Mouse (Mus musculus) spleen, adult 2 months (tissue): ENCODE data around the gene Med7. TPM values are rescaled to one million over a fixed set of nuclear protein-coding genes. Genes with fewer than 3 reads are reported as not detected.
"Not testable (repeated sequence)": the region's sequence is repeated elsewhere in the genome, so short reads cannot be mapped to it uniquely, and the experiment has no call there.

ENCODE experiments used
- DNase-seq, 2 experiments: peaks; one replicate each; pipeline versions ENCODE4 v3.0.0 to v3.0.0-alpha.2; 2012 to 2021; ENCODE audit warnings: low spot score in 2 of 2, low read depth in 1 of 2
- H3K27ac ChIP-seq: fragments of 200-500 bp; 2 replicates; pipeline ENCODE4 v1.5.1; 2012; ENCODE audit warnings: low read length, inconsistent platforms; ENCODE audit not compliant: insufficient read depth
- H3K27me3 ChIP-seq: fragments of 200-500 bp; 2 replicates; pipeline ENCODE4 v1.6.1; 2012; ENCODE audit warnings: mild to moderate bottlenecking, moderate library complexity, low read length, inconsistent platforms; ENCODE audit not compliant: control insufficient read depth, insufficient read depth
- H3K36me3 ChIP-seq: fragments of 200-500 bp; 2 replicates; pipeline ENCODE4 v1.6.1; 2012; ENCODE audit warnings: mild to moderate bottlenecking, low read length, inconsistent platforms; ENCODE audit not compliant: control insufficient read depth, insufficient read depth
- H3K4me1 ChIP-seq: fragments of 200-500 bp; 2 replicates; pipeline ENCODE4 v1.6.1; 2011; ENCODE audit warnings: inconsistent platforms; ENCODE audit not compliant: control insufficient read depth, insufficient read depth, insufficient read length
- H3K4me3 ChIP-seq: fragments of 200-500 bp; 2 replicates; pipeline ENCODE4 v1.5.1; 2011; ENCODE audit warnings: mild to moderate bottlenecking, inconsistent platforms; ENCODE audit not compliant: insufficient read depth, insufficient read length; ENCODE audit errors: extremely low read depth
- CTCF ChIP-seq: fragments of 200-500 bp; IDR thresholded peaks from 2 replicates; pipeline ENCODE4 v1.5.1; 2011; ENCODE audit warnings: mild to moderate bottlenecking, inconsistent platforms; ENCODE audit not compliant: insufficient read depth, insufficient read length, insufficient replicate concordance; ENCODE audit errors: extremely low read depth
- POLR2A ChIP-seq: fragments of 200-500 bp; IDR thresholded peaks from 2 replicates; pipeline ENCODE4 v1.6.1; 2011; ENCODE audit warnings: low read depth, low read length, inconsistent platforms
- WGBS: fragments of 180-500 bp; shearing (Covaris S2); methylation state at CpG from one replicate; pipeline ENCODE4 v1.1.7; 2018; 5-methylcytosine and 5-hydroxymethylcytosine counted together
- polyA plus RNA-seq: library from polyadenylated mRNA; depleted of rRNA; stranded (reverse); fragments of >200 nt; gene quantifications from 2 replicates; pipeline ENCODE4 v1.2.3, GENCODE M21; 2012

Med7 gene
- polyA plus RNA-seq, 1 experiment = 14.7 TPM

DNA sequence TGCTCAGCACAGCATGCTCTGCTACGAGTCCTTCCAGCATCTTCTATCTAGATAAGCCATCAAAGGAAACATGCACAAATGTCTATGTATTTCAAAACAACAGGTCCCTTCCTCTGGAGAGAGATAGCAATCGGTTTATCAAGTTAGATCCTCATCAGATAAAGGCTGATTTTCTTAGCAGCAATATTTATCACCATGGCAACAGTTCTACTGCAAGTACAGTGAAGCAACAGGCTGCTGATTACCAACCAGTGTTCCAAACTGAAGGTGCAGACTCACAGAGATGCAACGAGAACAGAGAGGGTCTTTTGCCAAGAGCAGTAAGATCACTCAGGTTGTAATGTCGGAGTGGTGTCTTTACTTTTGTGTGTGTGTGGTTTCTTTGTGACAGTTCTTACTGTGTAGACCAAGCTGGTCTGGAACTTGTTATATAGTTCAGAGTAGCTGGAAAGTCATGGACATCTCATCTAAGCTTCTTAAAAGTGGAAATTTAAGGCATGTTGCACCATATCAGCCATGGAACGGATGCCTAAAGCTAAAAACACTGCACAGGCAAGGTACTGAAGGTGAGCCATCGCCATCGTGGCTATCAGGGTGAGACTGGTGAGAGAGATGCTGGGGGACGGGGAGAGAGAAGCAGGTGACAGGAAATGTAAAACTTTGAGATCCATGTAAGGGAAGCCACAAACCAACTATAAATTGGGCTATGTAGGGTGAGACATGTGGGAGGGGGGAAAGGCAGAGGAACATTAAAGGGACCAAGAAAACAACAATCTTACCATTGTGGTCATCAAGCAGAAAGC lies 15.4 kb upstream of the Med7 start:
- Histone ChIP-seq H3K4me1 (no peaks in the 10 kb centered on the region; the same call in 1 of the 2 replicates), H3K36me3 (no peaks in the 10 kb centered on the region), H3K27me3 (no peaks in the 10 kb centered on the region), H3K27ac (no peak overlapping the region), H3K4me3 (no peak overlapping the region)
- TF ChIP-seq CTCF (no peak), POLR2A (no peak)
- WGBS = 40% methylated on average over 8 of the region's 8 CpGs
- peak in 1 of 2 experiments; percentile 32 for DNase-seq

DNA sequence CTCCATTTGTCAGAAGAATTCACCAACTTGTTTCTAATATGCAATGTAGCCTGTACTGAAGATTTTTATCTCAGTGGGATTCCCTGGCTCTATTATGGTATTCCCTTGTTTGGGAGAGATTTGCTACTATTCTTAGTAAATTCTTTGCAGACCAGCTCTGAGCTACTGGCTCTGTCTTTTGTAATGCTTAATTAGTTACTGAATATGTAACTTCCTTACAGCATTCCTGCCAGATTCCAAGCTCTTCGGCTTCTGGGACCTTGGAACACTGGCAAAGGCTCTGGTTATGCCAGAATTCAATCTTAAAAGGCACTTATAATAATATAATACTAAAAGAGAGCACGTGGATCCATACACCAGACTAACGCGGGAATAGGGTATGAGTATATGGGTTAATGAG lies 8.6 kb upstream of the Med7 start:
- H3K4me1 ChIP-seq, H3K27ac ChIP-seq, DNase-seq, H3K36me3 ChIP-seq, H3K4me3 ChIP-seq, H3K27me3 ChIP-seq: not testable (repeated sequence)
- 82% methylated on average over 4 of the region's 4 CpGs for WGBS

DNA sequence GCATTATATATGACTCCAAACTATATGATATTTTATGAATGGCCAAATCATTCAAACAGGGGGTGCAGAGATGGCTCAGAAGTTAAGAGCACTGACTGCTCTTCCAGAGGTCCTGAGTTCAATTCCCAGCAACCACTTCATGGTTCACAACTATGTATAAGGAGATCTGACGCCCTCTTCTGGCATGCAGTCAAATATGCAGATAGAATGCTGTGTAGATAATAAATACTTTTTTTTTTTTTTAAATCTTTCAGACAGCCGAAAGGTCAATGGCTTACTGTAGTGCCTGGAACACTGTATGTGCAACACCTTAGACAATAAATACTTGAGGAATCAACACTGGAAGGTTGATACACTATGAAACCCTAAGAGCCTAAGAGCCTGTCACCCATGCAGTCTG lies 6.6 kb upstream of the Med7 start:
- no peak for DNase-seq

DNA sequence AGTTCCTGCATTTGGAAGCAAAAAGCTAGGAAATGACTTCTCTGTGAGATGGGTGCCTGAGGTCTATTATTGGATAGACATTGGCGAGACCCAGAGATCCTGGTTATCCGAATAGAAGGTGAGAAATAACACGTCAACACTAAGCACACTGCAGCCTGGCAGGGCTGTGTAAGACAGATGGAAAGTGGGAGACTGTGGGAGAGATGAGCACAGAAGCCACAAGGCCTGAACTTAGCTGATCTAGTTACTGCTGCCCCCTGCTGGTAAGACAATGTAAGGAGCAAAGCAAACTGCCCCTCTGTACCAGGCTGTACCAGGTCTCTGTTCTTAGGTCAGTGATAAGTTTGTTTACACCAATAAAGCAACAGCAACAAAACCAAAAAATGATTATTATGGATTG lies 5.6 kb upstream of the Med7 start:
- no peaks in the 10 kb centered on the region for H3K36me3 ChIP-seq
- TF ChIP-seq CTCF = peak; percentile 76; the same call in 1 of the 2 replicates
- TF ChIP-seq POLR2A = no peak
- peak; percentile 70 to 82 for DNase-seq
- no peaks in the 10 kb centered on the region for H3K27me3 ChIP-seq
- 40% methylated on average over 3 of the region's 3 CpGs for WGBS
- no peaks in the 10 kb centered on the region for H3K4me1 ChIP-seq
- H3K27ac ChIP-seq = no peak overlapping the region
- H3K4me3 ChIP-seq = no peak overlapping the region

More for the DNA sequence above, 6.6 kb upstream of the Med7 start:
- Histone ChIP-seq H3K4me3 (no peak overlapping the region), H3K27me3 (no peaks in the 10 kb centered on the region), H3K4me1 (no peaks in the 10 kb centered on the region), H3K36me3 (no peaks in the 10 kb centered on the region), H3K27ac (no peak overlapping the region)
- WGBS = 90% methylated on average over 2 of the region's 2 CpGs
- TF ChIP-seq CTCF (no peak), POLR2A (no peak)

DNA sequence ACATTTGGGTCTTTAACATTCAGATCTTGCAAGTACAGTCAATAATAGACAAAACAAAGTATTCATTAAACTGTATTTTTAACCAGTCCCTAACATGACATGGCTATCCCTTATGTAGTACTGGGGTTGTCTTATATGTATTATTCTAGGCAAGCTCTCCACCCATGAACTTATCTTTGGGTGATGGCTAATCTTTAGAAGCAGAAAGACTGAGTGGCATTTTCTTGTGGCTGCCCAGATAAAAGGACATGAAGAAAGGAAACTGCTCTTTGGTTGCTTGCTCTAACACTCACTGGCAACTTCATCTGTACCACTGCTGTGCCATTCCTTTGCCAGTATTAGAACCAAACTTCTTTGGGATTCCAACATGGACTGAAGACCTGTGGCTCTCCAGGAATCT lies 1.4 kb upstream of the Med7 start:
- H3K27ac ChIP-seq = no peak overlapping the region
- H3K4me3 ChIP-seq = no peak overlapping the region
- DNase-seq = no peak

DNA sequence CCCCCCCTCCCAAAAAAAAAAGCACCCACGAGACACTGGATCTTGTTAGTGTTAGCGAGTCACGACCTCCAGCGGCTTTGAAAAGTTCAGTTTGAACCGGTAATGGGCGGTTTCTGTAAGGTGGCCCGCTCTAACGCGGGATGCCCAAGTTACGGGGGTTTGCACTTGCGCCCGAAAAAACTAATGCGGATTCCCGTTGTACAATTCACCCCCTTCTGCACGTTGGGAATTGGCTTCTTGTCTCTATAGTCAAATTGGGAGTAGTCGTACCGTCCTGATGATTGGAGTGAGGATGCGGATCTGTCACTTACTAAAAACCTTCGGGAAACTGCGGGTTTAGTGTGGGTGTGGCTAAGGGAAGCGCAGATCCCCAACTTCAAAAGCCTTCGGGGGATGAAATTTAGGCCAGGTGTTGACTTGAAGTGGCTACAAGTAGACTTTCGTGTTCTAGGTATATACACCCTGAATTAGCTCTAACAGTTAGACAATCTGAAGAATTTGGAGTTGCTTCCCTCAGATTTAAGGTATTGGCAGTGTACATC lies 805 bp downstream of the Med7 start:
- DNase-seq = no peak
- peak overlapping the region; percentile 87 for H3K4me3 ChIP-seq
- H3K27me3 ChIP-seq = no peaks in the 10 kb centered on the region
- H3K36me3 ChIP-seq = peaks cover 9% of the 10 kb centered on the region; the same call in 1 of the 2 replicates
- 2% methylated on average over 23 of the region's 23 CpGs for WGBS
- peak overlapping the region; percentile 94 for H3K27ac ChIP-seq
- TF ChIP-seq POLR2A (no peak), CTCF (no peak)
- H3K4me1 ChIP-seq = 0 out of 2 replicates have a peak, but pooled peaks cover 3% of the 10 kb centered on the region

More for the DNA sequence above, 1.4 kb upstream of the Med7 start:
- Histone ChIP-seq H3K27me3 (no peaks in the 10 kb centered on the region), H3K4me1 (0 out of 2 replicates have a peak, but pooled peaks cover 3% of the 10 kb centered on the region), H3K36me3 (peaks cover 2% of the 10 kb centered on the region; the same call in 1 of the 2 replicates)
- TF ChIP-seq POLR2A (no peak), CTCF (no peak)

DNA sequence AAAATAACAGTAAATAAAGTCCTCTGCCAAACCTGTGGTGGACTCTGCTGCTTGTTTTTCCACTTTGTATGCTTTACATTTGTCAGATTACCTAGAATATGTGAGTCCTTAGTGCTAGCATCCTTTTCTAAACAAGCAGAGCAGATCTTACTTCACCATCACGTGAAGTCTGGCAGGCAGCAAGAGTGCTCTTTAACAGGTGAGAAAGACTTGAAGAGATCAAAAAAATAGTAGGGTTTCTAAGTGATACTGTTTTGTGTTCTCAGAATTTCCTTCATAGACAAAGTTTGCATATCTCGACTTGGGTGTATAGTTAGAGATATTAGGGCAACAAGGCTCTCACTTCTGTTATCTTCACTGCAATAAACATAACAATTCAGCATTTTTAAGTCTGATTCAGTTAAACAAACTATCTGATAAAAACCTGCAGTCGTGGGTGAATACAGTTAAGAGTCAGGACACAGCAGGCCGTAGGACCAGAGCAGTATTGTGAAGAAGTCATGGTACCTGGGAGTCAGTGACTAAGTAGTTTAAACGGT lies 2.3 kb downstream of the Med7 start:
- Histone ChIP-seq H3K27ac (no peak overlapping the region), H3K4me1 (0 out of 2 replicates have a peak, but pooled peaks cover 3% of the 10 kb centered on the region), H3K27me3 (no peaks in the 10 kb centered on the region), H3K4me3 (no peak overlapping the region), H3K36me3 (peaks cover 10% of the 10 kb centered on the region; the same call in 1 of the 2 replicates)
- WGBS = 65% methylated on average over 5 of the region's 5 CpGs
- no peak for DNase-seq
- TF ChIP-seq CTCF (no peak), POLR2A (no peak)
